Mouse (Mus musculus): ENCODE measurements around the gene Pdlim7.

Pdlim7 gene

GRCm38 (mm10) chr13:55464027-55464884 is 49.2 kb downstream of the Pdlim7 start, which contains the start of gene Prr7:
Prr7 (plus strand) TSS chr13:55464267.
- no peak for DNase-seq

- DNase-seq, result no peak
Measured at GRCm38 (mm10) chr13:55463399-55464026, 50.0 kb downstream of the Pdlim7 start.

GRCm38 (mm10) chr13:55462965-55463364 is 50.5 kb downstream of the Pdlim7 start:
- DNase-seq, result no peak

GRCm38 (mm10) chr13:55451785-55452549 is 61.5 kb downstream of the Pdlim7 start:
- DNase-seq, result peak; percentile 36

- no peak for DNase-seq
Measured at GRCm38 (mm10) chr13:55451296-55451695, 62.2 kb downstream of the Pdlim7 start.

- peak; percentile 39 for DNase-seq
Measured at GRCm38 (mm10) chr13:55450511-55450980, 62.9 kb downstream of the Pdlim7 start.

- DNase-seq, result no peak
Measured at GRCm38 (mm10) chr13:55449679-55450441, 63.6 kb downstream of the Pdlim7 start.

- DNase-seq, result no peak
Measured at GRCm38 (mm10) chr13:55449205-55449604, 64.3 kb downstream of the Pdlim7 start.

- no peak for DNase-seq
Measured at GRCm38 (mm10) chr13:55448131-55448530, 65.3 kb downstream of the Pdlim7 start.

- DNase-seq, result no peak
Measured at GRCm38 (mm10) chr13:55447543-55447943, 65.9 kb downstream of the Pdlim7 start.

GRCm38 (mm10) chr13:55446483-55447105 is 66.9 kb downstream of the Pdlim7 start:
- no peak for DNase-seq
